Mouse (Mus musculus) testis, postnatal 10 days (tissue): ENCODE measurements around the gene Bricd5.

Source experiments
- DNase-seq: peaks from one replicate; pipeline ENCODE4 v3.0.0; 2021; ENCODE audit warnings: low spot score

Bricd5 gene

DNA sequence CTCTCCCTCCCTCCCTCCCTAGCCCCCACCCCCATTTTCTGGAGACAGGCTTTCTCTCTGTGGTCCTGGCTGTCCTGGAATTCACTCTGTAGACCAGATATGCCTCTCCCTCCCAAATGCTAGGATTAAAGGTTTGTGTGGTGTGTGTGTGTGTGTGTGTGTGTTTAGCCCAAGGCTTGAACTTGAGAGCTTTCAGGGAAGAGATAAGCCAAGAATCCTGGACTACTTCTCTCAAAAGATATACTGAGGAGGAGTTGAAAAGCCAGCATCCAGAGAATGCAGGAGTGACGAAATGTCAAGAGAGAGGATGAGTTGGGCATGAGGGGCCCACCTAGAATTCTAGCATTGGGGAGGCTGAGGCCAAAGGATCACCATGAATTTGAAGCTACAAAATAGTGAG is 10.8 kb upstream of the Bricd5 start:
- no peak for DNase-seq

DNA sequence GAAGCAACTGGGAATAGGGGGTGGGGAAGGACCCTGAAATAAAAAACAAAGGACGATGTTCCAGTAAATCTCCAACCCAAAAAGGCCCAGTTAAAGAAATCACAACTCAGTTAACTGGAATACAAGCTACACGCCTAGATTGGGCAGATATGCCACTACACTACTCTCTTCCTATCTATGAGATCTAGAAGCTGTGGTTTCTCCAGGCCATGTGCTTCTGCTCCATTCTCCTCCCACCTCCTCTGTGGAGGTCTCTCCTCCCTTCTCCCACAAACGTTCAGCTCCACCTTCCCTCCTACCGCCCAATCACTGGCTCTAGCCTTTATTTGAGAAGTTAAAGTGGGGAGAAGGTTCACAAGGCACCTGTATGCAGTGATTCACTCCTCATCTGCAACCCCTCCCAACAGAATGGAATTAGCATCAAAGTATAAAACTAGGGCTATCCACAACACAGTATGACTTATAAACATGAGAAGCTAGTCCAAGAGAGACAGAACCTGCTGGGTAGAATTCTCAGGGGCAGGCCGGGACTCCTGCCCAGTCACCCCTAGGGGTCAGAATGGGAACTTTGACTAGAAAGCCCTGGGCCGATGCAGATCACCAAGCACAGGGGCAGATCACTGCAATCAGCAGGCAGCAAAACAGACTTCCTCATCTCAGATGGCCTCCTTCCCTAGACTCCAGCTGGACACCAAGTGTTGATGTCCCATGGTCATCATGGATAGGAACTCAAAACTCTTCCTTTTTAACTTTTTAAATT is 10.1 kb upstream of the Bricd5 start:
- DNase-seq = no peak

DNA sequence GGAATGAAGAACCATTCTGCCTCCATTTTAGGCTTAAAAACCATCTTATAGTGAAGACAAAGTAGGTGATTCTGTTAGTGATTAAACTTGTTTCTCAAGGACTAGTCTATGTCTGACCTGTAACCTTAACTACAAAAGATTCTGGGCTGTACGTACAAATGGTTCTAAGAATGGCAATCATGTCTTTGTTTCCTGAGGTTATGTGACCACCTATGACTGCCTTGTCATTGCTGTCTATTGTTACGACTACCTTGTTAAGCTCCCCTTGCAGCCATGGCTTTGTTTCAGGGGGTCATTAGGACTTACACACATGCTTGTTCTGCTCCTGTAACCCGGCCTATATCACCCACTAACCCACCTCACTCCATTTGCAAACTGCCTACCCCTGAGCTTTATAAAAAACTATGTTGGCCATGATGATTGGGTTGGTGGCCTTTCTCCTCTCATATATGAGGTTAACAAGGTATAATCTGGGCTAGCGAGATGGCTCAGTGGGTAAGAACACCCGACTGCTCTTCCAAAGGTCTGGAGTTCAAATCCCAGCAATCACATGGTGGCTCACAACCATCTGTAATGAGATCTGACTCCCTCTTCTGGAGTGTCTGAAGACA is 4.9 kb upstream of the Bricd5 start:
- no peak for DNase-seq

DNA sequence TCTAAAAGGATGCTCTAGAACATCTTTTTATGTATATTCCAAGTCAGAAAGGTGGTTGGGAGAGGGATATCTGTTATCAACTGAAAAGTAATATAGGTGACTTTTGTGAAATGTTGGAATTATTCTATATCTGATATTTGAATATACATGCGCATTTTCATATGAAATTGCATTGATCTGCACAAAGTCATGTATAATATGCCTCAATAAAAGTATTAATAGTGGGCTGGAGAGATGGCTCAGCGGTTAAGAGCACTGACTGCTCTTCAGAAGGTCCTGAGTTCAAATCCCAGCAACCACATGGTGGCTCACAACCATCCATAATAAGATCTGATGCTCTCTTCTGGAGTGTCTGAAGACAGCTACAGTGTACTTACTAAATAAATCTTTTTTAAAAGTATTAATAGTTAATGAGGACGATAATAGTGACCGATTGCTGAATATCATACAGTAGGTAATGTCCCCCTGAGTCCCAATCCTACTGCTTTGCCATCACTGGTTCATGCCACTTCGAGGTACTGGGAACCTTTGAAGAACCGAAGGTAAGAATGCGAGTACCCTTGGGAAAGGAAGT is 4.3 kb upstream of the Bricd5 start:
- no peak for DNase-seq

DNA sequence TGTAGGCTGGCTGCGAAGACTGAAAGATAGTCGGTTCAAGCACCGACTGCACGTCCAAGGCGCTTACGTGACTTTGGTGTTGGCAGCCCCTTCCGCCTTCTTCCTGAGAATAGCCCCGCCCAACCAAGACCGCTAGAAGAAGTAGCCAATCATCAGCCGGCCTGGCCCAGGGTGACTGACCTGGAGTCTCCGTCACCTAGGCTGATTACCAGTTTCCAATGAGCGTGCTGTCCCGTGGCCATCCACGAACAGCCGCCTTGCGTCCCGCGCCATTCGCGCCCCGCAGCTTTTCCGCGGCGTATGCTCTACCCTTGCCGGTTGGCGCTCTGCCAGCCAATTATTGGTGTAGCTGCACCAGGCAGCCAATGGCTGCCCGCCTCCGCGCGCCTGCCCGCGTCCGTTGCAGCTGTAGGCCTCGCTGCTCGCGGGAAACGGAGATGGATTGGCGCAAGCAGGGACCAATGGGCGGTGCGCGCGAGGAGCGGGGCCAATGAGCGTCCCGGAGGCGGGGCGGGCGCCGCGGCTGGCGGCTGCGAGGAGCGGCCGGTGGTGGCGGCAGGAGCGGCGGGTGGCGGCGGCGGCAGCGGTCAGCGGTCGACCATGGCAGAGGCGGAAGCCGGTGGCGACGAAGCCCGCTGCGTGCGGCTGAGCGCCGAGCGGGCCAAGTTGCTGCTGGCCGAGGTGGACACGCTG is 3.6 kb upstream of the Bricd5 start, which contains the start of the genes E4f1 and Pgp:
TSS of gene E4f1 (minus strand) at position 404 of the 693 bp plus-strand sequence.
TSS of gene Pgp (plus strand) at position 483 of the 693 bp plus-strand sequence.
- DNase-seq = peak; percentile 99

DNA sequence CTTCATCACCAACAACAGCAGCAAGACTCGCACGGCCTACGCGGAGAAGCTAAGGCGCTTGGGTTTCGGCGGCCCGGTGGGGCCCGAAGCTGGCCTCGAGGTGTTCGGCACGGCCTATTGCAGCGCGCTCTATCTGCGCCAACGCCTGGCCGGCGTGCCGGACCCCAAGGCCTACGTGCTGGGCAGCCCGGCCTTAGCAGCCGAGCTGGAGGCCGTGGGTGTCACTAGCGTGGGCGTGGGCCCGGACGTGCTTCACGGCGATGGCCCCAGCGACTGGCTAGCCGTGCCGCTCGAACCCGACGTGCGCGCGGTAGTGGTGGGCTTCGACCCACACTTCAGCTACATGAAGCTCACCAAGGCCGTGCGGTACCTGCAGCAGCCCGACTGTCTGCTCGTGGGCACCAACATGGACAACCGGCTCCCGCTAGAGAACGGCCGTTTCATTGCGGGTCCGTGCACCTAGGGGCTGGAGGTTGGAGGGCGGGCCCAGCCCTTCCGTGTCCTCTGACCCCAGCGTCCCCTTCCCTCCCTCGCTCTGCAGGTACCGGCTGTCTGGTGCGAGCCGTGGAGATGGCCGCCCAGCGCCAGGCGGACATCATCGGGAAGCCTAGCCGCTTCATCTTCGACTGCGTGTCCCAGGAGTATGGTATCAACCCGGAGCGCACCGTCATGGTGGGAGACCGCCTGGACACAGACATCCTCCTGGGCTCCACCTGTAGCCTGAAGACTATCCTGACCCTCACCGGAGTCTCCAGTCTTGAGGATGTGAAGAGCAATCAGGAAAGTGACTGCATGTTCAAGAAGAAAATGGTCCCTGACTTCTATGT is 2.8 kb upstream of the Bricd5 start:
- peak; percentile 65 for DNase-seq

DNA sequence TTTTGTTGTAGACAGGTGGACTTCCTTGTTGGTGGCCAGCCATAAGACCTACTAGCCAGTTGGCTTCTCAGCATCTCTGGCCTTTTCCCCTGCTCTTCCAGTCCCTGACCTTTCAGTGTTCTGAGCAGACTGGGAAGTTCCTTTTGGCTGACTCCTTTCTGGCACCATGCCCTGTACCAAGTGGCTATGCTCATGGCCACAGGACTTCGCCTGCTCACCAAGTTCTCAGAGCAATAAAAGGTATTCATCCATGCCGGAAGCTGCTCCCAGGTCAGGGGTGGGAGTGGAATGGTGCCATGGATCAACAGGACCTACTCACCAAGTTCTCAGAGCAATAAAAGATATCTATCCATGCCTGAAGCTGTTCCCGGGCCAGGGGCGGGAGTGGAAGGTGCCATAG is 1.2 kb upstream of the Bricd5 start:
- peak; percentile 72 for DNase-seq

DNA sequence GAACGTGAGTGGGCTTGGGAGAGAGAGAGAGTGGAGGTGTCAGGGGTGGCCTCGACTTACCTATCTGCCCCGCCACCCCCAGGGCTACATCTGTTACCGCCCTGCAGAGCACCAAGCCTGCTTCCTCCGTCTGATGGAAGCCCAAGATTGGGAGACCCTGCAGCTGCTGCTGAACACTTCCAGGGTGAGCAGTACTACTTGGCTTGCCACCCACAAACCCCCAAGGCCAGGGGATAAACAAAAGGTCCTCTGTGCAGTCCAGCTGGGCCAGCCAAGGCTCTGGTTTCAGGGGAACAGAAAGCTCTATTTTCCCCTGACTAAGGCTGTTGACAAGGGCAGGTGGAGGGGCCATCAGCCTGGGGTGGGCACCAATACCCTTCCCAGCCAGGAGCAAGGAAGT is 873 bp downstream of the Bricd5 start:
- DNase-seq = no peak

DNA sequence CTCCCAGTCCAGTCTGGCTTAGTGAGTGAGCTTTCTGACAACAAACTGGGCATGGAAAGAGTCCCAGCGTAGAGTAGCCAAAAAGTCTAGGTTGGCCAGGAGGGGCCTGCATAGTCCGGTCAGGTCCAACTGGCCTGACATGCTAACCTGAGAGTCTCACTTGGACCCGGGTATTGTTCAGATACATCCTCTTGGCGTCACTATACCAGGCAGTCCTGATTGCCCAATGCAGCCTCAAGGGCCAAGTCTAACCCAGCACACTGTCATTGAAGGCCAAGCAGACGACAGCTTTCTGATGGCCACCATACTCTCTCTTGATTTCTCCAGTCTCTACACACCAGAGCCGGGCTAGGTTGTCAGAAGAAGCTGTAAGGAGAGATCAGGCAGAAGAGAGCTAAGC is 1.9 kb downstream of the Bricd5 start:
- DNase-seq = no peak

DNA sequence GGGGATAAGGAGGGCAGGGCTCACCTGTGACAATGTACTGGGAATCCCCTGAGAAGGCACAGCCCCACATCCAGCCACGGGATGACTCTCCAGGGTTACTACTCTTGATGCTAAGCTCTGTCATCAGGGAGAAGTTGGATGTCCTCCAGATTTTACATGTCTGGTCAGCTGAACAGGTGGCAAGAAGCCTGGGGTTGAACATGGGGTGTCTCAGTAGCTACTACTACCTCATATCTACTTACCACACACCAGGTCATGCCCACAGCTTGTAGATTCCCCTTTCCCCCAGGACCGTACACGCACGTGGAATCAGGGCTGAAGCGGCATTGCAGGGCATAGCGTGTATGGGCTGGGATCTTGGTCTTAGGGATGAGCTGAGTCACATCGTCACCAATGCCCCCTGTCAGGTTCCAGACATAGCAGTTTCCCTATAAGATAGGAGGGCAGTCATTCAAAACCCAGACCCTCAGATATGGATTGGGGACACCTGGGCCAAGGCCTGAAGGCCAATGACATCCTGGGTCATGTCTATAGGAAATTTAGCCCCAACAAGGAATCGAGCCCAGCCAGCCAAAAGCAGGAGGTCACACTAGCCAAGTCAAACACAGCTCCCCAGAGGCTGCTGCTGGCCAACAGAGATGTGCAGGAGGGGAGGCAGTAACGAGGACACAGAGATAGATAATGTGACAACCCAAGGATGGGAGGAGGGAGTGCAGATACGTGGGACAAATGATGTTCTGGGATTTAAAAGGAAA is 2.5 kb downstream of the Bricd5 start:
- DNase-seq = no peak

DNA sequence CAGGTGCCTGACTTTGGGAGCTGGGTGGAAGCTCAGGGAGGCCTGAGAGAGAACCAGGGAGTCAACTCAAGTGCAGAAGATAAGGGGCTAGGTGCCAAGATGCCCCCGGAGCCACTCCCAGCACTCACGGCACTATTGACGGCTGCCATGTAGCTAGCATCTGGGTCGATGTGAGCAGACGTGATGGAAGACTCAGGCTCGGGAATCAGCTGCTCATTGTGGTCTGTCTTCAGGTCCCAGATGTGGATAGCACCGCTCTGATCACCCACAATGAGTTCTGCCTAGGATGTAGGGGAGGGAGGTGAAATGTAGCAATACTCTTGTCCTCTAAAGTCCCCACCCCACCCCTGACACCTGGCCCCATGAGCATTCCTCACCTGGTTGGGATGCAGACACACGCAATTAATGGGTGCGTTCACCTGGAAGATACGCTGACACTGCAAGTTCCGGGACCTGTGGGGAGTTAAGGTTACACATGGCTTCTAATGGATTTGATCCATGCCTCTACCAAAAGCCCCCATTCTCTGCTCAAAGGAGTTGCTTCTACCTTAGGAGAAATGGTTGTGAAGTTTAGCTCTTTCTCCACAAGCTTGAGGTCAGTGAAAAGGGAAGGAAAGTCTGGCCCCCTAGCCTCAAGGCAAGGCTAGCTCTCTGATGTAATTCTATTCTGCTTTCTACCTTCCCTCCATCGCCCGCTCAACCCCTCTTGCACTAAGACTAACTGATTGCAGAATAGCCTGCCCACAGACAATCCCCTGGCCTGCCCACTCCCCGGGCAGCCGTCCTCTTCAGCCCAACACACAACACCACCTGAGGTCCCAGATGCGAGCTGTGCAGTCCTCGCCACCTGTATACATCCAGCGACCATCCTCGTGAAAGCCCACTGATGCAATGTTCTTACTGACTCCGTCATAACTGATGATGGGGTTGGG is 3.6 kb downstream of the Bricd5 start:
- no peak for DNase-seq

DNA sequence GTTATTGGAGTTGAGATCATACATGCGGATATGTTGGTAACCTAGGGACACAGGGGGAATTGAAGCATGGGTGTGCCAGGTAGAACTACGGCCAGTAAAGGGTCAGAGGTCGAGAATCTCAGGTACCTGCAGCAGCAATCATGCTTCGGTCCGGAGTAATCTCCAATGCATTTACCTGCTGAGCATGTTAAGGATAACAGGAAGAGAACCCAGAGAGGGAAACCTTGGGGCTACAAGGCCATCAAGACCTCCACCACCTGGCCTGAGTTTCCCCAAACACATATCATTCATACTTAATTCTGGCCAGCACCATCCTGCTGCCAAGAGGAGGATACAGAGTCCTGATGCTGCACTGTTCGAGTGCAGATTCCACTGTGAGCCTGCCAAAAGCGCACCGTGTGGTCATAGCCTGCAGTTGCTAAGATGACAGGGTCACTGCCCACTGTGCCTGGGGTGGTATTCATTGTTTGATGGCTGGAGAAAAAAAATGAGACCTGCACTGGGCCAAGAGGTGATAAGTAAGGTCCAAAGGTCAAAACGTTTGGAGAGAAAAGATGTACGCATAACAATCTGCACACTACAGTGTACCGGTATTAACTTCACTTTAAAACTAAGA is 4.4 kb downstream of the Bricd5 start:
- DNase-seq = no peak

DNA sequence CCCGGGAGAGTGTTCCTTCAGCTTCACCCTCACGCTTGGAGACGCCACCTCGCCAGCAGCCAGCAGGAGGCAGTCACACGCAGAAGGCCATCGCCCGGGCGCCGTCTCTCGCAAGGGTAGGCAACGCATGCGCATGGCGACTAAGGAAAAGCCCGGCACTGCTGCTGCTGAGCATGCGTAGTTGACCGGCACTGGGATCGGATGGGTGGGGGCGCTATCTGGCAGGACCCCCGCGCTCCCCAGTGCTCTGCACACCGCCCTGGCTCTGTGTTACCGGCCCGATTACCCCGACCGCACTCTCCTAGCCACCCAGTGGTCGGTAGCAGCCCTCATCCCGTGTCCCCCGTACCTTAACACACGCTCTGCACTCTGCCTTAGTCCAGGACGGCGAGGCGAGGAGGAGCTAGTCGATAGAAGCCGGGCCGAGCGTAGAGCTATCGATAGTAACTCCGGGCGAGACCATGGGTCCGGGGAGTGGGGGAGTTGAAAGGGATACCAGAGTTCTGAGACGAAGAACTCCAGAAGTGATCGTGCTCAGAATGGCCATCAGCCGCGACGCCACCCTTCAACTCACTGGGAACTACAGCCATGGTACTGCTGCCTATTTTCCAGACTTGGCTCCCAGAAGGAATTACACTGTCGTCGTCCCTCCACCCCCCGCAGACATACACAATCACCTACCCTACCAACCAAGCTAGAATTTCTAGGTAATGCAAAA is 5.1 kb downstream of the Bricd5 start, which contains the start of gene Mlst8:
TSS of gene Mlst8 (minus strand) at position 416 of the 718 bp plus-strand sequence.
- DNase-seq = peak; percentile 99

DNA sequence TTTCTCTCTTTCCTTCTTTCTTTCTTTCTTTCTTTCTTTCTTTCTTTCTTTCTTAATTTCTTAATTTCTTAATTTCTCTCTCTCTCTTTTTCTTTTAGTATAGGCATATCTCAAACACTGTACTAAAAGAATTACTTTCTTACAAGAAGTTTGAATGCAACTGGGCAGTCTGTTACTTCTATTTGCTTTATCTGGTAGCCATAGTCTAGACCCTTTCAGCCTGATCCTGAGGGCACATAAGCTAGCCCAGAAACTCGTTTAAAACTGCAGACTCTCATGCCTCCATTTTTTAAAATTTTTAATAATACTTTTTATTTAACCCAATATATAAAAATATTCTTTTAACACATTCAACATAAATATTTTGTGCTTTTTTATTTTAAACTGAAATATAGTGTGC is 5.7 kb downstream of the Bricd5 start:
- no peak for DNase-seq

DNA sequence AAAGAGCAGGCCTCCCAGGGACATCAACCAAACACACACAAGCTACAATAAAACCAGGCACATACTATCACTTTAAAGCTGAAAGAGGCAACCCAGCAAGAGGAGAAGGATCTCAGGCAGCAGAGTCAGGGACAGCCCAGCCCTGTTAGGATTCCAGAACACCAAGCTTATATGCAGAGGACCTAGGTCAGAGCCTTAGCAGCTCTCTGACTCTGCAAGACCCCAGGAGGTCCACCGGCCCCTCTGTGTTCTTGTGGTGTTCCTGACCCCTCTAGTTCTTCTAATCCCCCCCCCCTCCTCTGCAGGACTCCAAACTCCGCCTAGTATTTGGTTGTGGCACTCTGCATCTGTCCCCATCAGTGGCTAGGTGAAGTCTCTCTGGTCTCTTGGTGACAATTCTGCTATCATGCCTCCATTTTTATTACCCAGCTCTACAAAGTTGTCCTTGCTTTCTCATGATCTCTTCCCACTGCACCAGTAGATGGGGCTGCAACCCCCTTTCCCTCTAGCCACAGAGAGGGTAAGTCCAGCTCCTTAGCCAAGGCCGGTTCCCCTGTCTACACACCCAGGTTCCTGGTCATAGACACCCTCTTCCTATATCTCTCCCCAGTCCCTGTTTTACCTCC is 6.6 kb downstream of the Bricd5 start:
- DNase-seq = no peak

DNA sequence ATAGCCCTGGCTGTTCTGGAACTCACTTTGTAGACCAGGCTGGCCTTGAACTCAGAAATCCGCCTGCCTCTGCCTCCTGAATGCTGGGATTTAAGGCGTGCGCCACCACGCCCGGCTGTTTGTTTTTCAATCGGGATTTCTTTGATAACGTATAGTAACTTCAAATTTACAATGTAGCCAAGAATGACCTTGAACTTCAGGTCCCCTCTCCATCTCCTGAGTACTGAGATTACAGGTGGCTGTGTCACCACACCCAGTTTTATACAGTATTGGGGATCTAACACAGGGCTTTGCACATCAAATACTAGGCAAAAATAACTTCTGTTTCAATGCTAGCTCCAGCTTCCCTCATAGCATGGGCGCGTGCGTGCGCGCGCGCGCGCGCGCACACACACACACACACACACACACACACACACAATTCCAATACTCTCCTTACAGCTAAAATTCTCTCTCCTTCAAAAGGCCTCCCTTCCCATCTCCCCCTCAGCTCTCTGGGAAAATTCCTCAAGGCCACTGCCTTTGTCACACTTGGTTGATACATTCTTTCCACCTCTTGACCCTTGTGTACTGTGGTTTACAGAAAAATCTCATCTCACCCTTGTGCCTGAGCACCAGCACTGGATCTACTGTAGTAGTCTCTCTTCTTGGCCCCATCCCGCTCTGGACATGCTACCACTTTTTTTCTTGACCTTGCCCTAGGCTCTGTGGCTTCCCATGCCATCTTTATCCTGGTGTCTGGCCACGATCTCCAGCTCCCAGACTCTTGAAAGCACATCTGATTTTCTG is 7.5 kb downstream of the Bricd5 start:
- DNase-seq = no peak

DNA sequence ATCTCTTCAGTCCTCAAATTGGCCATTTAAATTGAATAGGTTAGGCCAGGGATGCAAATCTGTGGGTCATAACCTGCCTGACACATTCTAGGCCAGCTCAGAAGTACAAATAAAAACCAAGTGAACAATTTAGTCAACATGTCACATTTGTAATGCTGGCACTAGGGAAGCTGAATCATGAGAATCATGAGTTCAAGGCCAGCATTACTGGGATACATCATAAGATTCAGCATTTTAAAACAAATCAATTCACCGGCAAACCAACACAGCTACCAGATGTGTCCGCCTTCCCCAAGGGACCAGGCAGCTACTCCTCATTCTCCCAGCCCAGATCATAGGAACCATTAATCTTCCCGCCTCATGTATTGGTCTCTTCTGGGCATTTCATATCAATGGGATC is 9.8 kb downstream of the Bricd5 start:
- no peak for DNase-seq
